Mouse (Mus musculus) urinary bladder, postnatal 10 days (tissue): ENCODE results near the gene Gm20850.
"Not testable (repeated sequence)": the region's sequence is repeated elsewhere in the genome, so short reads cannot be mapped to it uniquely, and the experiment has no call there.

Source experiments
- DNase-seq: peaks from one replicate; pipeline ENCODE4 v3.0.0; 2022; ENCODE audit warnings: low spot score

The Gm20850 gene

DNA sequence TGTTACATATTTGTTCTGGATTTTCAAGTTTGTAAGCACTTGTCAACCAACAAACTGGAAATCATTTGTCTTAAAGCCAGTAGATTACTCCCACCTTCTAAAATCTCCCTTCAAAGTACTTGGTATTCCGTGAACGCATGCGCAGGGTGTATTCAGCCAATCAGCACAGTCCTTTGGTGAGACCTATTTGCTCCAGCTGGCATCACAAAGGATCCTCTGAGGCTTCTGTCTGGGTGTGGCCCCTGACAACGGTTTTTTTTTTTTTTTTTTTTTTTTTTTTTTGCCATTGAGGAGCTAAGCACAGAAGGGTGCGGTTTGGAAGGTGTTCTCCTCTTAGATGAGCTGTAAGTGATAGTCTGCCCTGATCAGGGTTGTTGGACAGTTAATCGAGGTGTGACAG lies at the start of gene Gm20850:
TSS of gene Gm20850 (plus strand) at position 301 of the 400 bp plus-strand sequence.
- not testable (repeated sequence) for DNase-seq
